Mouse (Mus musculus): Measurements from ENCODE around the gene Rnaseh1. TPM values are rescaled to one million over a fixed set of nuclear protein-coding genes. Genes with fewer than 3 reads are reported as not detected.

Rnaseh1 gene
- polyA plus RNA-seq, 1 experiment from 2014 or later: 28.9 TPM

DNA sequence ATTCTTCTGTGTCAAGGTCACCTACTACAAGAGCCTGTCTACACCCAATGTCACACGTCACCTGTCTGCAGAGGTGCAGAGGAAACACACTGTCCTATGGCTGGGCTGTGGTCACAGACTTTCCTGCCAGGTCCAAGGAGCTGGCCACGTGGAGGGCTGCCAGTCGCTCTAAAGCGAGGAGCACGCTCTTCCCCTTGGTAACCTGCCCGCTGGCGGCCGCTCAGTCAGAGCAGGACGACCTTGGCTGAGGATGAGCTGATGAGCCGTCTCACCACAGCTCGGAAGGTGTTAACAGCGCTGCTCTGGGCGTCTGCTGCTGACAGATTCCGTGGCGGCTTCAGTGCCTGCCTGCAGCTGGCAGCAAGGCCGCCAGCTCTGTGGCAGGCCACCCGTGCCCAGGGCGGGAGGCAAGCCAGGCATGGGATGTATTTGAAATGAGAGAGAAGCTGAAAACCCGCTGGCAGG is 51.2 kb downstream of the Rnaseh1 start:
- H3K4me1 ChIP-seq: peaks cover 22% of the 10 kb centered on the region
- 52% methylated on average over 19 of the region's 19 CpGs for WGBS
- peaks cover 12% of the 10 kb centered on the region; the same call in 1 of the 2 replicates for H3K36me3 ChIP-seq
- H3K27me3 ChIP-seq (ENCODE audit: insufficient read depth, poor library complexity, severe bottlenecking): peaks cover 25% of the 10 kb centered on the region
- peak overlapping the region; percentile 82 for H3K27ac ChIP-seq
- no peaks in the 10 kb centered on the region for H3K9me3 ChIP-seq
- no peak overlapping the region for H3K4me3 ChIP-seq
- peak; percentile 81 for DNase-seq (ENCODE audit: low spot score)

DNA sequence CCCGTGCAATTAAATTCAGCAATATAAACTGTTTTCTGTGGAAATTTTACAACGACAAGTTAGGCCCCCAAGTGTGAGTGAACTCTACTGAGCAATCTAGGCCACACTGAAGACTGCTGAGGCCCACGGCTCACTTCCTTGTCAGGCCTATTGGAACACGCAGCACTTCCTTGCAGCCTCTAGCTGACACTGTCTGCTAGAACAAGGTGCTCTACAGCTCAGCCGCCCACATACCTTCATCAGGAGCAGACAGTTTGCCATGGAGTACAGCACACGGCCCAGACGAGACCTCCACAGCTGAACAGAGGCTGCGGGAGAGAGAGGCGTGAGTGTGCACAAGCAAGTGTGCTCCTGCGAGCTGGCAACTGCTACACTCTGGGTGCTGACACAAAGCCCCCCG is 51.9 kb downstream of the Rnaseh1 start:
- no peak overlapping the region for H3K27ac ChIP-seq
- H3K36me3 ChIP-seq: peaks cover 8% of the 10 kb centered on the region; the same call in 1 of the 2 replicates
- H3K27me3 ChIP-seq (ENCODE audit: insufficient read depth, poor library complexity, severe bottlenecking): peaks cover 27% of the 10 kb centered on the region
- no peaks in the 10 kb centered on the region for H3K9me3 ChIP-seq
- no peak overlapping the region for H3K4me3 ChIP-seq
- H3K4me1 ChIP-seq: peaks cover 17% of the 10 kb centered on the region
- no peak for DNase-seq (ENCODE audit: low spot score)
- WGBS: 83% methylated on average over 11 of the region's 11 CpGs

GRCm38 (mm10) chr12:28704381-28704780 is 55.0 kb downstream of the Rnaseh1 start:
- Histone ChIP-seq H3K27ac (no peak overlapping the region), H3K4me3 (no peak overlapping the region), H3K27me3 (ENCODE audit: insufficient read depth, poor library complexity, severe bottlenecking) (peaks cover 15% of the 10 kb centered on the region; the same call in 1 of the 2 replicates), H3K9me3 (no peaks in the 10 kb centered on the region), H3K36me3 (peaks cover 14% of the 10 kb centered on the region; the same call in 1 of the 2 replicates), H3K4me1 (peaks cover 17% of the 10 kb centered on the region)
- DNase-seq (ENCODE audit: low spot score): no peak
- 43% methylated on average over 12 of the region's 12 CpGs for WGBS

DNA sequence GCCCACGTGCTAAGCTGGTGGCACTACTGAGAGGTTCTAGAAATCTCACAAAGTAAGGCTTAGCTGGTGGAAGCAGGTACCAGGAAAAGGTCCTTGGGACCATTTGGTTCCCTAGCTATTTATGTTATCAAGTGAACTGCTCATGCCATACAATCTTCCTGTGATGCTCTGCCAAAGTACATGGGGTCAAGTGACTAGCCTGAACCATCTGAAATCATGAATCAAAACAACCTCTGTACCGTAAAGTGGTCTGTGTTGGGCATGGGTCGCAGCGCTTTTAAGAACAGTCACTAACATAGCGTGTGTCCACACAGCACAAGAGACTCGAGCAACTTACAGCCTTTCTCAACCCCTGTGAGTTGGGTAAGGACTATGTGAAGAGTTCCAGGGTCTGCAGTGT is 55.8 kb downstream of the Rnaseh1 start:
- no peak for DNase-seq (ENCODE audit: low spot score)
- Histone ChIP-seq H3K9me3 (no peaks in the 10 kb centered on the region), H3K36me3 (peaks cover 22% of the 10 kb centered on the region), H3K4me1 (peaks cover 13% of the 10 kb centered on the region), H3K27ac (no peak overlapping the region), H3K27me3 (ENCODE audit: insufficient read depth, poor library complexity, severe bottlenecking) (peaks cover 15% of the 10 kb centered on the region; the same call in 1 of the 2 replicates), H3K4me3 (no peak overlapping the region)
- 88% methylated on average over 6 of the region's 6 CpGs for WGBS

DNA sequence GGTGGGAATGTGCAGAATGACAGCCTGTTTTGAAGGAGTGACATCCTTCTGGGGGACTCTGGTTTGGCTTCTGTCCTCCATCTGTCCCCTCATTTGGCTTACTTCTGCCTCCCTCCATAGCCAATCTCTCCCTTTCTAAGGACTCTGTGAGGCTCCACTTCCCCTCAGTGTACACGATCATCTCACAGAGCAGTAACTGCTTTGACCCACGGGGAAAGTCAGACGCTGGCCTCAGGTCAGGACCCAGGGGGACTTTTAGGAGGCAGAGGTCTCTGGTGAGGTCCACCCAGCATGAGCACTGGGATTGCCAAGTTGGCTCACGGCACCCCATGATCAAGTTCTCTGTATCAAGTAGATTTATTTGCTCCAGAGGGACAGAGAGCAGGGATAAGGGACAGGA is 58.8 kb downstream of the Rnaseh1 start:
- peaks cover 49% of the 10 kb centered on the region for H3K36me3 ChIP-seq
- peaks cover 6% of the 10 kb centered on the region for H3K4me1 ChIP-seq
- WGBS: 89% methylated on average over 4 of the region's 4 CpGs
- no peak overlapping the region for H3K27ac ChIP-seq
- H3K9me3 ChIP-seq: no peaks in the 10 kb centered on the region
- no peak overlapping the region for H3K4me3 ChIP-seq
- peaks cover 11% of the 10 kb centered on the region; the same call in 1 of the 2 replicates for H3K27me3 ChIP-seq (ENCODE audit: insufficient read depth, poor library complexity, severe bottlenecking)
- peak; percentile 61 for DNase-seq (ENCODE audit: low spot score)

Small RNA genes within 50 kb of the gene (microRNA-seq; reads per million reads assigned to microRNA genes)
- not detected for gene Mir6937

Other genes starting within 250 kb of the Rnaseh1 start
- 0.12 and 0.18 TPM in 2 replicates for gene Dcdc2c, start 97.2 kb upstream of the Rnaseh1 start, polyA plus RNA-seq (2016; fragmentation: Nextera tagmentation; extraction: Ambion mirVana)
- not detected in 2 replicates for gene Allc, start 67.1 kb upstream of the Rnaseh1 start, polyA plus RNA-seq (2016; fragmentation: Nextera tagmentation; extraction: Ambion mirVana)
- gene Colec11, start 26.2 kb upstream of the Rnaseh1 start, polyA plus RNA-seq (2016; fragmentation: Nextera tagmentation; extraction: Ambion mirVana): 6.9 and 9.9 TPM in 2 replicates
- gene Rps7, start 13.6 kb upstream of the Rnaseh1 start, polyA plus RNA-seq (2016; fragmentation: Nextera tagmentation; extraction: Ambion mirVana): 484 and 569 TPM in 2 replicates
- gene Adi1, start 25.6 kb downstream of the Rnaseh1 start, polyA plus RNA-seq (2016; fragmentation: Nextera tagmentation; extraction: Ambion mirVana): 42.9 and 56.2 TPM in 2 replicates
- 31.6 and 34.0 TPM in 2 replicates for gene Trappc12, start 100.9 kb downstream of the Rnaseh1 start, polyA plus RNA-seq (2016; fragmentation: Nextera tagmentation; extraction: Ambion mirVana)
- 31.3 and 36.0 TPM in 2 replicates for gene Eipr1, start 102.2 kb downstream of the Rnaseh1 start, polyA plus RNA-seq (2016; fragmentation: Nextera tagmentation; extraction: Ambion mirVana)